Mouse (Mus musculus): ENCODE data around the gene Sap30.
"Not testable (repeated sequence)": the region's sequence is repeated elsewhere in the genome, so short reads cannot be mapped to it uniquely, and the experiment has no call there.

Gene Sap30

DNA sequence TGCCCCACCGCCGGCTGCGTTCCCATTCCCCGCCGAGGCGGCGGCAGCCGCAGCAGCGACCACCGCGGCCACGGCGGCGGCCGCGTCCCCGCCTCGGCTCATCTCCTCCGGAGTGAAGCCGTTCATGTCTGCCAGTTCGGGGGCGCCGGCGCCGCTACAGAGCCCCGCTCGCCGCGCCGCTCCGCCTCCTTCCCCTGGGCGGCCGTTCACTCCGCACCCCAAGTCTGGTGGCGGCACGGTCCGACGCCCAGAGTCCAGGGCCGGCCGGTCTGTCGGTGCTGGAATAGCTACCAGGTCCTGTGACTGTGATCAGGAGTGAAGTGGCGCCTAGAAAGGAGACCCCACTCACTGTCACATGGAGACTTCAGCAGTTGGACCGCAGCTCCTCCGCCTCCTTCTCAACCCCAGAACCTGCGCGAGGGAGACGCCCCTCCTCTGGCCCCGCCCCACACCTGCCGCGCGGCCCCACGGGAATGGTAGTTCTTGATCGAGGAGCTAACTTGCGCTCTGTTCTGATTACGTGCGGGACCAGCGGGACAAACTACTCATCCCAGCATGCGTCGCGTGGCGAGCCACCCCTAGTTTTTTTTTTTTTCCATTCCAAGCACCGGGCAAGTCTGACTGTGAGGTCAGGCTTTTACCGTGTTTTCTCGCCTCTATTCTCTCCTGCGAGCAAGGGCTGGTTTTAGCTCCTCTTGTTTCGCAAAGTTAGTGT lies at the start of gene Sap30:
TSS of gene Sap30 (minus strand) at position 420 of the 715 bp plus-strand sequence.
- DNase-seq (ENCODE audit: low spot score) = peak; percentile 94

DNA sequence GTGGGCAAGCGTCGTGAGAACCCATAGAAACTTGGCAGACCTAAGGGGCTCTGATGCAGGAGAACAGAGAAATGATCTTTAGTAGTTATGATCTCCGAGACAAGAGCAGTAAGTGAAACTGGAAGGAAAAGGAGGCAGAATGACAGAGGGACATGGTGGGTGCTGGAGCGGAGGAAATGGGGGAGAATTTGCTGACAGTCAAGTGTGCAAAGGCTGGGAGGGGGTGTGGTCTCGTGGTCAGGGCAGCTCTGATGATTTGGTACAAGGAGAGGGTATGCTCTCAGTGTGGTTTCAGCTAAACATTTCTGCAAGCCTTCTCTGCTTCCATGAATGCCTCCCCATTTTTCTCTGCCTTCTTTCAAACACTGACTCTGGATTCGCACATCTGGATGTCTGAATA lies 48.5 kb upstream of the Sap30 start:
- DNase-seq (ENCODE audit: low spot score) = no peak

DNA sequence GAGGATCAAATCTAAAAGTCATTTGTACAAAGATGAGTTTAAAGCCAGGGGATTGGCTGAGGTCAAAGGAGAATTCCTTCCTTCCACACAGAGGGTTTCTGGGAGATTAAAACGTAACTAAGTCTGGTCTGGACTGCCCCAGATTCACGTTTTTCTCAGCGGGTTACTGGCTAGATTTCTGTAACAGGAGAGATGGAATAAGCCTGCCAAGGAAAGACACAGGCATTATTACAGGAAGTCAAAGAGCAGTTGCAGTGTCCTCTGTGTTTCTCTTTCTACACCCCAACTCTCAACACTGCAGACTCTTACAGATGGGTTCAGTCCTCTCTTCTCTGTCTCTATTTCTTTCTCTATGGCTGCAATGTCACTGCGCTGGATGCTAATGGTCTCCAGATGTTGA lies 46.8 kb upstream of the Sap30 start:
- DNase-seq (ENCODE audit: low spot score) = no peak

DNA sequence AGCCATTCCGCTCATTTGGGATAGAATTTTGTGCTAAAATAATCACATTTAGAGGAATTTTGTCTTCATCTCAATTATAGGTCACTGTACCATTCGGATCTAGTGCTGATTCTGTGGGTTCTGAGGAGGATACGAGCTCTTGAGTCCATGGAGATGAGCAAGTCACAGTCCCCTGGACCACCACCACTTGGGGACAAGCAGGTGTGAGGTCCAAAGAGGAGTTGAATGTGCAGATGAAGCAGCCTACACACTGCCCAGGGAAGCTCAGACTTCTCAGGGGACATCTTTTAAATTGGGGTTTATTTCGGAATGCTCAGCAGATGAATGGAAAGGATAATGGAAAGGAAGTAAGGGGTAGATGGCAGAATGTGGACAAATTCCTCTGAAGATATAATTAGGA lies 45.4 kb upstream of the Sap30 start:
- DNase-seq (ENCODE audit: low spot score) = no peak

DNA sequence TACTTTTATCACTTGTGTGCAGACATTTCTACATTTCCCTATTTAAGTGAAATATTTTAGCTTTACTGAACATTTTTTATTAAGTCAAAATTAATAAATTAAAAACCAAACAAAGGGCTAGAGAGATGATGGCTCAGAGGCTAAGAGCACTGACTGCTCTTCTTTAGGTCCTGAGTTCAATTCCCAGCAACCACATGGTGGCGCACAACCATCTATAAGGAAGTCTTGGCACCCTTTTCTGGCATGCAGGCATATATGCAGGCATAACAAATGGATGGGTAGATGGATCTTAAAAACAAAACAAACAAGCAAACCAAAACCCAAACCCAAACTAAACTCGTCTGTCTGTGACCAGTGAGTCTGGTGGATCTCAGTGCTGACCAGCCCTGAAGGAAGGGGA lies 44.6 kb upstream of the Sap30 start:
- DNase-seq (ENCODE audit: low spot score) = no peak

DNA sequence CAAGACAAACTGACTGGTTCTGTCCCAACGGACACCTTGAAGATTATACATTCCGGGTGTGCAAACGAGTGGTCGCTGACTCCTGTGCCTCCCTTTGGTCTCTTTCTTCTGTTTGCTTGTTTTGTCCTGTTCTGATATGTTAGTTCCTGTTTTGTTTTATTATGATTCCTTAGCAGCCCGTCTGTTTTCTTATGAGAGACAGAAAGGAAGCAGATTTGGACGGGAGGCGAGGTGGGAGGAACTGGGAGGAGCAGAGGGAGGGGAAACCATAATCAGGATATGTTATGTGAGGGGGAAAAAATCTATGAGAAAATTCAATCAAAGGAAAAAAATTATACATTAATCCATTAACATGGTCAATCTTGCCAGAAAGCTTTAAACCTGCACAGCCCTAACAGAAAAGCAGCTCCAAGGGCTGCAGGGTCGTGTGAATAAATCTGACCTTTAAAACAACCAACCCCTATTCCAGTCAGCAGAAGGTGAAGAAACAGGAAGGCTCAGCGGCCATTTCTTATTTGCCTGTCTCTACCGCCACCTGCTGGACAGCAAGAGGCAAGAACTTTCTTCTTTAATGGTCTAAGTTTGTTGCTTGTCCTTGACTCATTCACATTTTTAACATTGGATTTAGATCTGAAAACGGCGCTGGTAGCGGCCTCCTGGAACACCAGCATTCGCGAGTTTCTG lies 43.1 kb upstream of the Sap30 start:
- DNase-seq (ENCODE audit: low spot score) = peak; percentile 78

DNA sequence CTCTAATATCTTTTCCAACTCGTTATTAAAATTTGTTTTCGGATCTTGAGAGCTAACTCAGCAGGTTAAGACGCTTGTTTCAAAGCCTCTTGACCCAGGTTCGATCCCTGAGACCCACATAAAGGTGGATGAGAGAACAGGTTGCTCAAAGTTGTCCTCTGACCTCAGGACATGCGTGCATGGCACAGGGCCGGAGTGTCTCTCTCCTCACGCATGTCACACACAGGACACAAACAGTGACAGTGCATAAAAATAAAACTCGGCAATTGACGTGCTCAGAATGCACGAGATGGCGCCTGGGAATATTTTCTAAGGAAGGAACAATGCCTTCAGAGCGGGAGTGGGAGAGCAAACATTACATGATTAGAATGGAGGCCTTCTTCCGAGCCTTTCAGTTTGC lies 42.6 kb upstream of the Sap30 start:
- DNase-seq (ENCODE audit: low spot score) = no peak

DNA sequence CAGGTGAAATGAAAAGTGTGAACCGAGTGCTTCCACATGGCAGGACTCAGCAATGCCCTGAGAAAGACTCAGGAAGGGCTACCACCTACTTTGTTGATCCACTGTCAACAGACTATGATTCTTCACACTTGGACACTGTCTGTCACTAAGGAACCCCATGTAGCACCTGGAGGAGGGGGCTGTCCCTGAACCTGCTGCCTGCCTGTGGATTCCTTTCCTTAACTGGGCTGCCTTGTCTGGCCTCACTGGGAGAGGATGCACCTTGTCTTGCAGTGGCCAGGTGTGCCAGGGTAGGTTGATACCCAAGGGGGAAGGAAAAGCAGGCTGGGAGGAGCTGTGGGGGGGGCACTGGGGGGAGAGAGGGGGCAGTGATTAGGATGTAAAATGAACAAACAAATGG lies 40.4 kb upstream of the Sap30 start:
- DNase-seq (ENCODE audit: low spot score) = no peak

DNA sequence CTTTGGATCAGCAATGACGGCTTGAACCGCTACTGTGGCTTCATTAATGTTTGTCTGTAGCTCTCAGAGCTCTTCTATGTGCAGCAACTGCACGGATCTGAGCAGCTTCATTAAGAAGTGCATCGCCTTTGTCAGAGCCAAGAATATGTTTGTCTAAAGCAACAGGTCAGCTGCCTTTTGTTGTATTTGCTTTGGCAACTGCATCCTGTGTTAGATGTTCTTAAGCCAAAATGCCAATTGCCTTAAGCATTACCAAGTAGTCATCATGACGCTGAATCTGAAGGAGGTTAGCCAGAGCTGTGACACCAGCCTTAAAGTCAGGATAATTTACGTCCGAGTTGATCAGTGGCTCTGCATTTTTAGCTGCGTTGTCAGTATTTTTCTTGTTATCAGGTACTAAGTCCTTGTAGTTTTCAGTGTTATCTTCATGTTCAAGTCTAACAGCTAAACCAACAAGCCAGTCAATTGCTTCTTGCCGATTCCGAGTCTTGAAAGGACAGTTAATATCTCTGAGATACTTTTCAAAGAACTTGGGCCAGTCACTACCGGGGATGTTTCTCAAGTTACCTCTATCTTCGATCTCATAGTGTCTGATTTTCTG lies 32.6 kb upstream of the Sap30 start:
- no peak for DNase-seq (ENCODE audit: low spot score)

DNA sequence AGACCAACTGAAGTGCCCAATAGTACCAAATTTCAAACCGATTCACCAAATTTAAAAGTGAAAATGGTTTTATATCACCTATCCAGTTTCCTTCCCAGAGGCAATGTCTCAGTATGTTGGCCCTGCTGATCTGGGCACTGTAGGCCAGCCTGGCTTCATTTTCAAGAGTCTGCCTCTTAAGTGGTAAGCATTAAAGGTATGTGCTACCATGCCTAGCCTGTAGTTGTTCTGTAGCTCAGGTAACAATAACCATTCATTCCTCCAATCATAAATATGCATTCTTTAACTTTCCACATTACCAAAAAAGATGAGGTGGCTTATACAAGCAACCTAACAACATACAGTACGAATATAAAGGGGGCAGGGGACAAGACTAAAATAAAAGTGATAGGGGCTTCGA lies 30.1 kb upstream of the Sap30 start:
- DNase-seq (ENCODE audit: low spot score) = no peak

DNA sequence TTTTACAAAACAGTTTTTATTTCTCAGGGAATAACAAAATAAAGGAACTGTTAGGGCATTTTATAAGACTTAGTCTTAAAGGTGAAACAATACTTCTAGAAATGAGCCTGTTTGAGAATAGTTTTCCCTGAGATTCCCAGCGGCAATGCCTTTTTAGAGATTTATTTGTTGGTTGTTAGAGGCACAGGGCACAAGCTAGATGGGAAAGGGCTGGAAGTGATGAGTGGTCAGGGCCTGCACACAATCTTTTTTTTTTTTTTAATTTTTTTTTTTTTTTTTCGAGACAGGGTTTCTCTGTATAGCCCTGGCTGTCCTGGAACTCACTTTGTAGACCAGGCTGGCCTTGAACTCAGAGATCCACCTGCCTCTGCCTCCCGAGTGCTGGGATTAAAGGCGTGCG lies 29.0 kb upstream of the Sap30 start:
- not testable (repeated sequence) for DNase-seq (ENCODE audit: low spot score)

DNA sequence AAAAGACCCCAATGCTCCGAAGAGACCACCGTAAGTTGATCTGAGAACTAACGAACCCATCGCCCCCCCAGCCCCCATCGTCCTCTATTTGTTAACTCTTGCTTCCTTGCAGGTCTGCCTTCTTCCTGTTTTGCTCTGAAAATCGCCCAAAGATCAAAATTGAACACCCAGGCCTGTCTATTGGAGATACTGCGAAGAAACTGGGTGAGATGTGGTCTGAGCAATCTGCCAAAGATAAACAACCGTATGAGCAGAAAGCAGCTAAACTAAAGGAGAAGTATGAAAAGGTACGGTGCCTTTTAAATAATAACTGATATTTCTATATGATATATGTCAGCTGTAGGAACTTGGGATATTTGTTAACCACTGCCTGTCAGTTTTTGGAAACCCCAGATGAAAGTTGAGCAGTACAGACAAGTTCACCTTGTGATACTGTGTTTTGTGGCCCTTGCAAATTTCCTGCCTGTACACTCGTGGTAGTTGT lies 25.6 kb upstream of the Sap30 start:
- not testable (repeated sequence) for DNase-seq (ENCODE audit: low spot score)

DNA sequence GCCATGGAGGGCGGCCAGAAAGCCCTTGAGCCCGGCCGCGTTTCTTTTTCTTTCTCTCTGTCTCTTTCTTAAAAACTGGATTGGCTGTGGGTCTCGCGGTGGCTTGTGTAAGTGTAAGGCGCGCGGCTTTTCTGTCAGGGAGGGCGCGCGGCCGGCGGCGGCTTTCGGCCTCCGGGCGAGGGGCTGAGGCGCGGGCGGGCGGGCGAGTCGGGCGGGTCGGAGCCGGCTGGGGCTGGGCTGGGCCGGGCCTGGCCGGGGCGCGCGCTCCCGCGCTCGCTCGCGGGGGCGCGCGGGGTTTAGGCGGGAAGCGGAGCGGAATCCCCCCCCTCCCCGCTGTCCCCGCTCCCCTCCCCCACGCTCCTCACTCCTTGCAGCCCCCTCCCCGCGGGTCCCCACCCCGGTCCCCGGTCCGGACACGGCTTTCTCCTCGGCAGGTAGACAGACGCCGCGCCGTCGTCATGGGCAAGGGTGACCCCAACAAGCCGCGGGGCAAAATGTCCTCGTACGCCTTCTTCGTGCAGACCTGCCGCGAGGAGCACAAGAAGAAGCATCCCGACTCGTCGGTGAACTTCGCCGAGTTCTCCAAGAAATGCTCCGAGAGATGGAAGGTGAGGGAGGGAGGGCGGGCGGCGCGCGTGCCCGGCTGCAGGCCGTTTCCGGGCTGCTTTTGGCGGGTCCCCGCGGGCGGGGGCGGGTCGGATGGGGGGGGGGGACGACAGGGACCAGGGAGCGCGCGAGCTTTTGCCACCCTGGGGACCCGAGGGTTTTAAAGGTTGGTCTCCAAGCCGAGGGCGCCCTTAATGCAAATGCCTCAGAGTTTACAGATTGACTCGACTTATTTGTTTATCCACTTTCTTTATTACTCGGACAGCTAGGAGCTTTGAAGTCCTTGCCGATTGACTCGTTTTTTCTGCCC lies 24.7 kb upstream of the Sap30 start:
- DNase-seq (ENCODE audit: low spot score) = no peak

DNA sequence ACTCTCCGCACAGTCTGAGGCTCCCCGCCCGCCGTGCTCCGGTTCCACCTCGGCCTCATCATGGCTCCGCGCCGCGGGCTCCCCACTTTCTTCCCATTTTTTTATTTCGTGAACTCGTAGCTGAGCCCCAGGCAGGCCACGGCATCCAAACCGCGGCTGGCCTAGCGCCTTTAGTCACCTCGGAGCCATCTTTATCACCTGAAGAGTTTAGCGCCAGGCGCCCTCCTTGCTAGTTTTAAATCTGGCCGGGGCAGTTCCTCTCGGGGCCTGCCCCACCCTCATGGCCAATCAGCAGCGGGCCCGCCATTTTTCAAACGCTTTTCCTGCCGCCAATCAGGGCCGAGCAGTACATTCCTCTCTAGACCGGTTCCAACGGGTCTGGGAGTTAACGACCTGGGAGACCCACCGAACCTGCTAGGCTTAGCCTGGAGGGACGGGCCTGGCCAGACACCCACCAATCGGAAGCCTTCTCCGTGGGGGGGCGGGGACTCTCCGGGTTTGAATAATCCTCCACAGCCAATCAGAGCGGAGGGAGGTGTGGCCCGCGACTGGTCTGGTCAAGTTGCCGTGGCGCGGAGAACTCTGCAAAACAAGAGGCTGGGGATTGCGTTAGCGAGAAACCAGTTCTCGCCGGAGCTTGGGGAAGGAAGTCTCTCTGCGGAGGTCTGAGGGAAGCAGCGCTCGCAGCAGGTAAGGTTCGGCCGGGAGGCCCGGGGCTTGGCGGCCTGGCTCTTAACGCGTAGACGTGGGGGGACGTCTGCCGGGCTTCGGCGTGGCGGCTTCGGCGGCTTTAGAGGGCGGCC lies 23.9 kb upstream of the Sap30 start, which contains the start of gene Hmgb2:
TSS of gene Hmgb2 (plus strand) at position 592 of the 803 bp plus-strand sequence.
- peak; percentile 97 for DNase-seq (ENCODE audit: low spot score)

DNA sequence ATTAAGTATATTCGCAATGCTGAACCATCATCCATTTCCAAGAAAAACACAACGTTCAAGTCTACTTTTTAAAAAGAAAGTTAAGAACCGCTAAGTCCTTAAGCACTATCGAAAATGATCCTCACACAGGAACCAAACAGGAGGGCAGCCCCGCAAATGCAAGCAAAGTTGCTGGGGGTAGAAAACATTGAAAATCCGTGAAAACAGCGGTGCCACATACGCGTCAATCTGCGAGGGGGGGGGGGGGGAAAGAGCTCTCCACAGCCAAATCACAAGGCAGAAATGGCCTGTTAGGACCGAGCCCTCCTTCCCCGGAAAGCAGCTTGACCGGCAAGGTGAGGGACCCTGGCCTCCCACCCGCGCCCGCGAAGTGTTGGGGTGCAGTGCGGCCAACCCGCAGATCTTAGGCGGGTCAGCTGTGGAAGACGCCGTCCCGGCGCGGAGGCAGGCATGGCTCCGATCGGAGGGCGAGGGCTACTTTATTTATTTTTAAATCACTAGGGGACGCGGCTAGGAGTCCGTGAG lies 23.2 kb upstream of the Sap30 start:
- no peak for DNase-seq (ENCODE audit: low spot score)

DNA sequence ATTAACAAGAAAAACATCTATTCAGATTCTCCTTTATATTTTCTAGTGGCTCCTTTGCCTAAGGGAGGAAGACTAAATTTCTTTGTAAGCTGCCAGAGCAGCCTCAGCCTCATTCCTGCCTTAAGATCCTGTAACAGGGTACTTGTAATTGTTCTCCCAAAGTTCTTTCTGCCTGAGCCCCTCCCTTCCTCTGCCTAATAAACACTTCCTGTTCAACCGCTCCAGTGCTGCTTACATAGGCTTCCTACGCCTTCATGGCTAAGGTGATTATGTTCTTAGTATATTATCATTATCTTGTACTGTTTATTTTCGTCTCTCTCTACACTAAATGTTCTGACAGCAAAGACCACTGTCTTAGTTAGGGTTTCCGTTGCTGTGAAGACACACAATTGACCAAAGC lies 21.0 kb upstream of the Sap30 start:
- no peak for DNase-seq (ENCODE audit: low spot score)

DNA sequence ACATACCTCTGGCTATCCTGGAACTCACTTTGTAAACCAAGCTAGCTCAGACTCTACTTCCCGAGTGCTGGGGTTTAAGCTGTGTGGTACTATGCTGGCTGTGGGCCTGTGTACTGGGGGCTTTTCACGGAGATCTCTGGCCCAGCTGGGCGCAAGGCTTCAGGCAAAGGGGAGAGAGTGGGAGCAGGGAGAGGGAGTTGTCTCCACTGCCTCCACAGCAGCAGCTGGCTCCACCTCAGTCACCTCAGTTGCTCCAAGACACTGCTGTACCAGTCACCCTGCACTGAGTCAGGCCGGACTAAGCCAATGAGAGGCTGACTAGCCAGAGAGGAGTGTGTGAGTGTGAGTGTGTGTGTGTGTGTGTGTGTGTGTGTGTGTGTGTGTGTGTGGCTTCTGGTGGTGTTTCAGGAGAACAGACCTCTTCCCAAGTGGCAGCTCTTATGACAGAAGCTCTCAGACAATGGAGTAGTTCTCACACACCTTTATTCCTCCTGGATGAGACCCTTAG lies 19.9 kb upstream of the Sap30 start:
- DNase-seq (ENCODE audit: low spot score) = no peak

DNA sequence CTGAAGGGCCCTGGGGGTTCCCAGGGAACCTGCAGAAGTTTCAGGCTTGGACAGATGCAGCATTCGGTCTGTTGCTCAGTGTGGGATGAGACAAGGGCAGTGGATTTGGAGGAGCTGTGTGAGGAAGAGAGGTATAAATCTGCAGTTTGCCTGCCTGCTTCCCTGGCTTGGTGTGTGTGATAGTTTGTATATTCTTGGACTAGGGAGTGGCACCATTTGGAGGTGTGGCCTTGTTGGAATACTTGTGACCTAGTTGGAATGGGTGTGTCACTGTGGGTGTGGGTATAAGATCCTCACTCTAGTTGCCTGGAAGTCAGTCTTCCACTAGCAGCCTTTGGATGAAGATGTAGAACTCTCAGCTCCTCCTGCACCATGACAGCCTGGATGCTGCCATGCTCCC lies 17.8 kb upstream of the Sap30 start:
- not testable (repeated sequence) for DNase-seq (ENCODE audit: low spot score)

DNA sequence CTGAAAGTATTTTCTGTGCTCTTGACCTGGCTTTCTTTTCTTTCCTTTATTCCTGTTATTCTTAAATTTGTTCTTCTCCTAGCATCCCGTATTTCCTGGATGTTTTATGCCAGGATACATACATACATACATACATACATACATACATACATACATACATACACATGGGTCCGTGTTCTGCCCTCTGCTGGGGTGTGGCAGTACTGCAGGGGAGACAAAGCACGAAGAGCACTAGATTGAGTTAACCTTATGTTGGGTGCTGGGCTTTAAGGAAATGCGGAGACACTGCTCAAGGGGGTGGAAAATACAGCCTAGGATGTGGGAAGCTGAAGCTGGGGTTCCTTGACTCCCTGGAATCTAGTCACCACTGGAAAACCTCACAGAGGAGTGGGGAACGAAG lies 16.0 kb upstream of the Sap30 start:
- DNase-seq (ENCODE audit: low spot score) = no peak

DNA sequence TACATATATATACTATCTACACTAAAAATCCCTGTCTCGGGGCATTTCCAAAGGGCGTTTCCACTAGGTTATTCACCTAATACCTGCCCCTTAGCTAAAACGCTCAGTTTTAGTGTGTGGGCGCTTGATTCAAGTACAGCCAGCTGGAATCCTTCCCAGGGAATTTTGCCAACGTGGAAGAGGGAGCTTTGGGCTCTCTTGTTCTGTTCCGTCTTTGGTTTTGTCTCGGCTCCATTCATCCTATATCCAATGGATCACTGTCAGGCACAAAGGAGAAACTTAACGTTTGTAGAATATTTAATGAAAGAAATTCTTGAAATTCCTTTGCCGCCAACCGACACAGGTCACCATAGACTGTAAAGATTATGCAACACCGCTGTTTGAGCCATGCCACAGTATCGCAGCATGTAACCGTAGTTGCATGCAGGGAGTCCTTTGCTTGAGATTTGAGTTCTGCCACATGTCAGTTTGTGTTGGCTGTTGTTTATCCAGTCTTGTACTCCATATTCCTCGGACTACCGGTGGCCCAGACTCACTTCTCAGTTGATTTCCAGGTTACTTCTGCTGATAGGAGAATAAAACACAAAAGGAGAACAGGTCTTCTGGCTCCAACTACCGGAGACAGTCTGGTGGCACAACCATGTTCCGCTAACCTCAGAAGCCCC lies 11.3 kb upstream of the Sap30 start:
- peak; percentile 44 for DNase-seq (ENCODE audit: low spot score)
